In genomic region chr13:5869433-5869832, GRCm38 (mm10) we compare ENCODE assay signal across 9 mouse cellular contexts. TPM values are rescaled to one million over a fixed set of nuclear protein-coding genes. Genes with fewer than 3 reads are reported as not detected.
DNase-seq lines count a peak whose midpoint lies in the region; ATAC-seq and TF ChIP-seq lines count a peak whose summit lies in the region.
"Had no signal": no experiment of that assay in that cellular context is flagged by ENCODE, and none has a peak within 500 bp of the region (broad histone marks: within the 10 kb centered on the region; RNA-seq: fewer than 3 reads in every experiment).

No protein-coding gene starts in this region.

- H3K9ac ChIP-seq in kidney, embryonic 15.5 days: no peak overlapping the region
- no peak overlapping the region for H3K9ac ChIP-seq in embryonic facial prominence, embryonic 14.5 days (ENCODE audit: low read depth, low read length)
- no peak overlapping the region for H3K9ac ChIP-seq in limb, embryonic 14.5 days (ENCODE audit: low read depth, low read length, severe bottlenecking)
- H3K9ac ChIP-seq: liver, embryonic 14.5 days had no signal

- ATAC-seq in kidney, embryonic 15.5 days (replicated peaks; ENCODE audit: low FRiP score): no peak
- ATAC-seq in embryonic facial prominence, embryonic 14.5 days (ENCODE audit: low read depth): no peak; the same call in 1 of the 2 replicates
- no peak; the same call in 1 of the 2 replicates for ATAC-seq in limb, embryonic 14.5 days (ENCODE audit: low FRiP score, low read depth)

- H3K4me2 ChIP-seq in kidney, embryonic 15.5 days: no peak overlapping the region
- H3K4me2 ChIP-seq in embryonic facial prominence, embryonic 14.5 days (ENCODE audit: low read depth, low read length): peak overlapping the region; percentile 24; the same call in 1 of the 2 replicates
- no peak overlapping the region for H3K4me2 ChIP-seq in limb, embryonic 14.5 days (replicated peaks; ENCODE audit: low read depth, low read length, severe bottlenecking)

- peaks cover 48% of the 10 kb centered on the region for H3K36me3 ChIP-seq in kidney, embryonic 15.5 days
- H3K36me3 ChIP-seq in embryonic facial prominence, embryonic 14.5 days (ENCODE audit: control insufficient read depth, insufficient read depth, low read length): peaks cover 49% of the 10 kb centered on the region
- H3K36me3 ChIP-seq in limb, embryonic 14.5 days (ENCODE audit: control insufficient read depth, insufficient read depth, low read length): peaks cover 40% of the 10 kb centered on the region

- no peak for TF ChIP-seq POLR2A in limb, embryonic 14.5 days (IDR thresholded peaks at IDR 0.05; ENCODE audit: borderline replicate concordance, extremely low read depth, insufficient read depth, insufficient read length)
- TF ChIP-seq POLR2A in cerebellum, adult 2 months (IDR thresholded peaks at IDR 0.05; ENCODE audit: borderline replicate concordance, insufficient read depth, low read length): no peak

- no peak overlapping the region for H3K4me3 ChIP-seq in kidney, embryonic 15.5 days (replicated peaks)
- no peak overlapping the region for H3K4me3 ChIP-seq in embryonic facial prominence, embryonic 14.5 days (ENCODE audit: low read depth, low read length)
- no peak overlapping the region for H3K4me3 ChIP-seq in limb, embryonic 14.5 days (replicated peaks; ENCODE audit: low read length)
- H3K4me3 ChIP-seq in cerebellum, adult 2 months (replicated peaks; ENCODE audit: insufficient read depth, low read depth, low read length): no peak overlapping the region

- H3K27ac ChIP-seq in kidney, embryonic 15.5 days: 0 out of 2 replicates have a peak overlapping the region, but pooled peaks have one; percentile 46
- H3K27ac ChIP-seq in embryonic facial prominence, embryonic 14.5 days (replicated peaks; ENCODE audit: low read depth, low read length): peak overlapping the region; percentile 65
- H3K27ac ChIP-seq in limb, embryonic 14.5 days (replicated peaks; ENCODE audit: low read depth, low read length): 0 out of 2 replicates have a peak overlapping the region, but pooled peaks have one; percentile 26
- no peak overlapping the region; the same call in 1 of the 2 replicates for H3K27ac ChIP-seq in cerebellum, adult 2 months (ENCODE audit: insufficient read depth, low read length)
- H3K27ac ChIP-seq: liver, embryonic 14.5 days had no signal

- H3K27me3 ChIP-seq in kidney, embryonic 15.5 days: no peaks in the 10 kb centered on the region
- H3K27me3 ChIP-seq in embryonic facial prominence, embryonic 14.5 days (replicated peaks; ENCODE audit: control insufficient read depth, insufficient read depth, low read length): no peaks in the 10 kb centered on the region
- H3K27me3 ChIP-seq in limb, embryonic 14.5 days (ENCODE audit: control insufficient read depth, insufficient read depth, low read length): no peaks in the 10 kb centered on the region
- no peaks in the 10 kb centered on the region for H3K27me3 ChIP-seq in cerebellum, adult 2 months (ENCODE audit: control insufficient read depth, insufficient read depth, low read length)

- no peak for TF ChIP-seq CTCF in cerebellum, adult 2 months (IDR thresholded peaks at IDR 0.05; ENCODE audit: borderline replicate concordance, insufficient read depth, low read depth, low read length)

- 58% methylated on average over 5 of the region's 5 CpGs for WGBS in kidney, embryonic 15.5 days
- WGBS in embryonic facial prominence, embryonic 14.5 days: 29% methylated on average over 5 of the region's 5 CpGs
- 49% methylated on average over 5 of the region's 5 CpGs for WGBS in limb, embryonic 14.5 days
- WGBS in cerebellum, adult 2 months: 56% methylated on average over 5 of the region's 5 CpGs

- DNase-seq in kidney, adult 11 months: no peak
- DNase-seq in Muller cell, postnatal 12 days (ENCODE audit: inconsistent ontology term): peak; percentile 57
- DNase-seq in embryonic facial prominence, embryonic 14.5 days (ENCODE audit: low spot score): peak; percentile 59
- DNase-seq in limb, embryonic 14.5 days (ENCODE audit: low spot score): peak; percentile 44
- DNase-seq in frontal cortex, postnatal 14 days (ENCODE audit: low spot score in 2 of 2): no peak
- no peak for DNase-seq in cerebellum, adult 2 months
- DNase-seq: thymus, postnatal 25 days had no signal

- peaks cover 23% of the 10 kb centered on the region for H3K4me1 ChIP-seq in kidney, embryonic 15.5 days
- peaks cover 28% of the 10 kb centered on the region for H3K4me1 ChIP-seq in embryonic facial prominence, embryonic 14.5 days (ENCODE audit: control insufficient read depth, insufficient read depth, low read length)
- H3K4me1 ChIP-seq in limb, embryonic 14.5 days (ENCODE audit: control insufficient read depth, insufficient read depth, low read length): peaks cover 18% of the 10 kb centered on the region
- peaks cover 3% of the 10 kb centered on the region; the same call in 1 of the 2 replicates for H3K4me1 ChIP-seq in cerebellum, adult 2 months (ENCODE audit: control insufficient read depth, insufficient read depth, low read length)

- no peaks in the 10 kb centered on the region for H3K9me3 ChIP-seq in kidney, embryonic 15.5 days (replicated peaks)
- no peaks in the 10 kb centered on the region for H3K9me3 ChIP-seq in embryonic facial prominence, embryonic 14.5 days (ENCODE audit: control insufficient read depth, low read length)
- H3K9me3 ChIP-seq in limb, embryonic 14.5 days (ENCODE audit: control insufficient read depth, low read length): no peaks in the 10 kb centered on the region

RNA-seq across cellular contexts. Expression of gene Klf6, which starts 8.2 kb away (rescaled TPM):
- 58.1 and 63.7 TPM in 2 replicates for polyA plus RNA-seq in kidney, embryonic 15.5 days (2015; fragmentation: Nextera tagmentation; extraction: Ambion mirVana)
- polyA plus RNA-seq in embryonic facial prominence, embryonic 14.5 days (2014; fragmentation: Nextera tagmentation; extraction: Ambion mirVana): 85.0 and 86.1 TPM in 2 replicates
- polyA plus RNA-seq in limb, embryonic 14.5 days (2012; rRNA removed): 24.5 and 24.7 TPM in 2 replicates
- 79.1 and 86.4 TPM in 2 replicates for polyA plus RNA-seq in limb, embryonic 14.5 days (2014; fragmentation: Nextera tagmentation; extraction: Ambion mirVana)
- 11.8 and 12.3 TPM in 2 replicates for polyA plus RNA-seq in cerebellum, adult 2 months (2012; rRNA removed)

Comparison
In these comparisons a context has a peak if more than half of its experiments do, and no peak if none do; other contexts are left out.
1. DNase-seq: peak in Muller cell, postnatal 12 days (single experiment), embryonic facial prominence, embryonic 14.5 days (single experiment) and limb, embryonic 14.5 days (single experiment); none in kidney, adult 11 months (single experiment), frontal cortex, postnatal 14 days (0 of 2) and cerebellum, adult 2 months (0 of 2).